Mouse (Mus musculus) limb, embryonic 10.5 days (tissue): ENCODE measurements at regions not wholly inside any gene's neighbourhood (a gene's known extent, or its start where the extent isn't known, plus 50 kb on each side); places are given as distances from the start of the nearest gene placed in this dataset.
A peak's percentile ranks its signal among the peaks of the same experiment; 100 is the strongest.

Source experiments
- DNase-seq: peaks from one replicate; pipeline ENCODE4 v3.0.0-alpha.2; 2017; ENCODE audit warnings: low spot score
- H3K27ac ChIP-seq: fragments of 300-500 bp; sonication (generic); 2 replicates; pipeline ENCODE4 v1.5.1; 2016; ENCODE audit warnings: mild to moderate bottlenecking
- H3K27me3 ChIP-seq: fragments of 300-500 bp; sonication (generic); 2 replicates; pipeline ENCODE4 v1.6.1; 2016; ENCODE audit warnings: low read depth, mild to moderate bottlenecking; ENCODE audit not compliant: poor library complexity, severe bottlenecking
- H3K36me3 ChIP-seq: fragments of 300-500 bp; sonication (generic); 2 replicates; pipeline ENCODE4 v1.6.1; 2016; ENCODE audit warnings: mild to moderate bottlenecking, moderate library complexity
- H3K4me1 ChIP-seq: fragments of 300-500 bp; sonication (generic); 2 replicates; pipeline ENCODE4 v1.6.1; 2016
- H3K4me3 ChIP-seq: fragments of 300-500 bp; sonication (generic); 2 replicates; pipeline ENCODE4 v1.5.1; 2016; ENCODE audit warnings: mild to moderate bottlenecking, moderate library complexity
- H3K9me3 ChIP-seq: fragments of 300-500 bp; sonication (generic); replicated peaks from 2 replicates; pipeline ENCODE4 v1.6.1; 2016; ENCODE audit warnings: mild to moderate bottlenecking
- WGBS: fragments of 180-500 bp; shearing (Covaris S2); methylation state at CpG from one replicate; pipeline ENCODE4 v1.1.7; 2016; 5-methylcytosine and 5-hydroxymethylcytosine counted together

- Histone ChIP-seq H3K27me3 (peaks cover 48% of the 10 kb centered on the region), H3K9me3 (no peaks in the 10 kb centered on the region), H3K27ac (peak overlapping the region; percentile 76), H3K4me1 (peaks cover 18% of the 10 kb centered on the region), H3K36me3 (no peaks in the 10 kb centered on the region), H3K4me3 (peak overlapping the region; percentile 50)
- WGBS: 7% methylated on average over 22 of the region's 22 CpGs
- DNase-seq: peak; percentile 37
Observed at GRCm38 (mm10) chr8:89271381-89272355, 227.7 kb upstream of the Sall1 start.

GRCm38 (mm10) chr8:89270001-89270400, 226.0 kb upstream of the Sall1 start:
- no peaks in the 10 kb centered on the region for H3K36me3 ChIP-seq
- peaks cover 48% of the 10 kb centered on the region for H3K27me3 ChIP-seq
- H3K9me3 ChIP-seq: no peaks in the 10 kb centered on the region
- WGBS: 17% methylated on average over 1 of the region's 1 CpGs
- H3K27ac ChIP-seq: no peak overlapping the region
- no peak overlapping the region for H3K4me3 ChIP-seq
- H3K4me1 ChIP-seq: peaks cover 18% of the 10 kb centered on the region
- no peak for DNase-seq

GRCm38 (mm10) chr8:89261163-89261812, 217.3 kb upstream of the Sall1 start:
- DNase-seq: peak; percentile 39
- WGBS: 48% methylated on average over 15 of the region's 15 CpGs
- H3K27me3 ChIP-seq: peaks cover 21% of the 10 kb centered on the region; the same call in 1 of the 2 replicates
- no peaks in the 10 kb centered on the region for H3K36me3 ChIP-seq
- no peak overlapping the region for H3K27ac ChIP-seq
- H3K9me3 ChIP-seq: no peaks in the 10 kb centered on the region
- peaks cover 37% of the 10 kb centered on the region for H3K4me1 ChIP-seq
- 0 out of 2 replicates have a peak overlapping the region, but pooled peaks have one; percentile 11 for H3K4me3 ChIP-seq

- no peaks in the 10 kb centered on the region for H3K36me3 ChIP-seq
- no peaks in the 10 kb centered on the region for H3K9me3 ChIP-seq
- peaks cover 21% of the 10 kb centered on the region; the same call in 1 of the 2 replicates for H3K27me3 ChIP-seq
- peaks cover 40% of the 10 kb centered on the region for H3K4me1 ChIP-seq
- H3K27ac ChIP-seq: no peak overlapping the region
- no peak overlapping the region for H3K4me3 ChIP-seq
- no peak for DNase-seq
- WGBS: 50% methylated on average over 5 of the region's 5 CpGs
Observed at GRCm38 (mm10) chr8:89259881-89260280, 215.9 kb upstream of the Sall1 start.

- H3K27me3 ChIP-seq: peaks cover 38% of the 10 kb centered on the region
Observed at GRCm38 (mm10) chr8:89246342-89246741, 202.4 kb upstream of the Sall1 start.

GRCm38 (mm10) chr8:89245131-89245751, 201.3 kb upstream of the Sall1 start:
- DNase-seq: peak; percentile 51
- 30% methylated on average over 25 of the region's 25 CpGs for WGBS
- Histone ChIP-seq H3K27ac (peak overlapping the region; percentile 77), H3K9me3 (no peaks in the 10 kb centered on the region), H3K27me3 (peaks cover 38% of the 10 kb centered on the region), H3K36me3 (no peaks in the 10 kb centered on the region), H3K4me3 (peak overlapping the region; percentile 31), H3K4me1 (peaks cover 35% of the 10 kb centered on the region)

More at GRCm38 (mm10) chr8:89246342-89246741, 202.4 kb upstream of the Sall1 start:
- Histone ChIP-seq H3K36me3 (no peaks in the 10 kb centered on the region), H3K4me3 (no peak overlapping the region), H3K27ac (no peak overlapping the region), H3K4me1 (peaks cover 29% of the 10 kb centered on the region), H3K9me3 (no peaks in the 10 kb centered on the region)
- WGBS: 86% methylated on average over 4 of the region's 4 CpGs
- DNase-seq: no peak

GRCm38 (mm10) chr8:89241686-89242085, 197.7 kb upstream of the Sall1 start:
- H3K9me3 ChIP-seq: no peaks in the 10 kb centered on the region
- H3K36me3 ChIP-seq: no peaks in the 10 kb centered on the region
- WGBS: 35% methylated on average over 5 of the region's 5 CpGs
- no peak overlapping the region for H3K4me3 ChIP-seq
- H3K4me1 ChIP-seq: peaks cover 35% of the 10 kb centered on the region
- no peak overlapping the region for H3K27ac ChIP-seq
- H3K27me3 ChIP-seq: peaks cover 37% of the 10 kb centered on the region
- no peak for DNase-seq

- H3K9me3 ChIP-seq: no peaks in the 10 kb centered on the region
- no peaks in the 10 kb centered on the region for H3K36me3 ChIP-seq
- no peak overlapping the region for H3K27ac ChIP-seq
- WGBS: 92% methylated on average over 2 of the region's 2 CpGs
- H3K27me3 ChIP-seq: peaks cover 21% of the 10 kb centered on the region
- peaks cover 26% of the 10 kb centered on the region for H3K4me1 ChIP-seq
- no peak overlapping the region for H3K4me3 ChIP-seq
- DNase-seq: no peak
Observed at GRCm38 (mm10) chr8:89239626-89240025, 195.7 kb upstream of the Sall1 start.

GRCm38 (mm10) chr8:89234041-89234440, 190.1 kb upstream of the Sall1 start:
- no peaks in the 10 kb centered on the region for H3K27me3 ChIP-seq
- no peaks in the 10 kb centered on the region for H3K9me3 ChIP-seq
- DNase-seq: no peak
- no peaks in the 10 kb centered on the region for H3K4me1 ChIP-seq
- no peak overlapping the region for H3K4me3 ChIP-seq
- H3K36me3 ChIP-seq: no peaks in the 10 kb centered on the region
- no peak overlapping the region for H3K27ac ChIP-seq

- Histone ChIP-seq H3K9me3 (no peaks in the 10 kb centered on the region), H3K27ac (no peak overlapping the region), H3K27me3 (no peaks in the 10 kb centered on the region), H3K4me1 (no peaks in the 10 kb centered on the region), H3K36me3 (no peaks in the 10 kb centered on the region), H3K4me3 (no peak overlapping the region)
- WGBS: 92% methylated on average over 1 of the region's 1 CpGs
- DNase-seq: no peak
Observed at GRCm38 (mm10) chr8:89232318-89232717, 188.4 kb upstream of the Sall1 start.

GRCm38 (mm10) chr8:89229144-89229543, 185.2 kb upstream of the Sall1 start:
- H3K27ac ChIP-seq: no peak overlapping the region
- DNase-seq: no peak
- WGBS: 82% methylated on average over 3 of the region's 3 CpGs
- H3K27me3 ChIP-seq: no peaks in the 10 kb centered on the region
- H3K4me3 ChIP-seq: no peak overlapping the region
- no peaks in the 10 kb centered on the region for H3K36me3 ChIP-seq
- H3K4me1 ChIP-seq: no peaks in the 10 kb centered on the region
- H3K9me3 ChIP-seq: no peaks in the 10 kb centered on the region

- no peak overlapping the region for H3K4me3 ChIP-seq
- H3K4me1 ChIP-seq: no peaks in the 10 kb centered on the region
- DNase-seq: no peak
- WGBS: 71% methylated on average over 7 of the region's 7 CpGs
- peaks cover 5% of the 10 kb centered on the region; the same call in 1 of the 2 replicates for H3K27me3 ChIP-seq
- H3K27ac ChIP-seq: no peak overlapping the region
- no peaks in the 10 kb centered on the region for H3K9me3 ChIP-seq
- H3K36me3 ChIP-seq: no peaks in the 10 kb centered on the region
Observed at GRCm38 (mm10) chr8:89220870-89221269, 176.9 kb upstream of the Sall1 start.

- Histone ChIP-seq H3K9me3 (no peaks in the 10 kb centered on the region), H3K4me1 (no peaks in the 10 kb centered on the region), H3K4me3 (no peak overlapping the region), H3K27me3 (peaks cover 5% of the 10 kb centered on the region; the same call in 1 of the 2 replicates), H3K36me3 (no peaks in the 10 kb centered on the region), H3K27ac (no peak overlapping the region)
- WGBS: 88% methylated on average over 2 of the region's 2 CpGs
- DNase-seq: no peak
Observed at GRCm38 (mm10) chr8:89220381-89220780, 176.4 kb upstream of the Sall1 start.
